ENCODE assay signal across 17 mouse cellular contexts in genomic region chr11:33195531-33196446, GRCm38 (mm10). TPM values are rescaled to one million over a fixed set of nuclear protein-coding genes. Genes with fewer than 3 reads are reported as not detected.
DNase-seq lines count a peak whose midpoint lies in the region; ATAC-seq and TF ChIP-seq lines count a peak whose summit lies in the region.
"Had no signal": no experiment of that assay in that cellular context is flagged by ENCODE, and none has a peak within 500 bp of the region (broad histone marks: within the 10 kb centered on the region; RNA-seq: fewer than 3 reads in every experiment).

No protein-coding gene starts in this region.

- TF ChIP-seq CTCF in cerebellum, adult 2 months (IDR thresholded peaks at IDR 0.05; ENCODE audit: borderline replicate concordance, insufficient read depth, low read depth, low read length), result no peak

- H3K27ac ChIP-seq in cerebellum, adult 2 months (ENCODE audit: insufficient read depth, low read length), result no peak overlapping the region
- no peak overlapping the region for H3K27ac ChIP-seq in liver, embryonic 11.5 days (ENCODE audit: low read depth, low read length)
- no peak overlapping the region for H3K27ac ChIP-seq in hindbrain, embryonic 11.5 days (ENCODE audit: low read depth, low read length)
- H3K27ac ChIP-seq in midbrain, embryonic 13.5 days, result no peak overlapping the region
- H3K27ac ChIP-seq: heart, embryonic 13.5 days; macrophage had no signal

- no peak overlapping the region for H3K4me3 ChIP-seq in cerebellum, adult 2 months (replicated peaks; ENCODE audit: insufficient read depth, low read depth, low read length)
- H3K4me3 ChIP-seq in liver, embryonic 11.5 days (ENCODE audit: low read depth, low read length), result no peak overlapping the region
- no peak overlapping the region for H3K4me3 ChIP-seq in hindbrain, embryonic 11.5 days (ENCODE audit: low read depth, low read length)
- H3K4me3 ChIP-seq in midbrain, embryonic 13.5 days (replicated peaks), result no peak overlapping the region
- H3K4me3 ChIP-seq: heart, embryonic 13.5 days had no signal

- no peak overlapping the region for H3K9ac ChIP-seq in liver, embryonic 11.5 days (ENCODE audit: low read depth, low read length)
- H3K9ac ChIP-seq in hindbrain, embryonic 11.5 days (ENCODE audit: low read depth, low read length), result no peak overlapping the region
- no peak overlapping the region for H3K9ac ChIP-seq in midbrain, embryonic 13.5 days (replicated peaks)
- H3K9ac ChIP-seq: heart, embryonic 13.5 days had no signal

- no peaks in the 10 kb centered on the region for H3K9me3 ChIP-seq in liver, embryonic 11.5 days (ENCODE audit: control insufficient read depth, low read length)
- H3K9me3 ChIP-seq in hindbrain, embryonic 11.5 days (ENCODE audit: control insufficient read depth, low read length), result no peaks in the 10 kb centered on the region
- peaks cover 12% of the 10 kb centered on the region; the same call in 1 of the 2 replicates for H3K9me3 ChIP-seq in midbrain, embryonic 13.5 days

- H3K27me3 ChIP-seq in cerebellum, adult 2 months (ENCODE audit: control insufficient read depth, insufficient read depth, low read length), result peaks cover 3% of the 10 kb centered on the region; the same call in 1 of the 2 replicates
- H3K27me3 ChIP-seq in liver, embryonic 11.5 days (replicated peaks; ENCODE audit: control insufficient read depth, insufficient read depth, low read length), result peaks cover 92% of the 10 kb centered on the region
- H3K27me3 ChIP-seq in hindbrain, embryonic 11.5 days (ENCODE audit: control insufficient read depth, insufficient read depth, low read length), result peaks cover 84% of the 10 kb centered on the region
- peaks cover 89% of the 10 kb centered on the region for H3K27me3 ChIP-seq in midbrain, embryonic 13.5 days

- H3K4me1 ChIP-seq in cerebellum, adult 2 months (ENCODE audit: control insufficient read depth, insufficient read depth, low read length), result no peaks in the 10 kb centered on the region
- peaks cover 3% of the 10 kb centered on the region; the same call in 1 of the 2 replicates for H3K4me1 ChIP-seq in liver, embryonic 11.5 days (replicated peaks; ENCODE audit: control insufficient read depth, insufficient read depth, low read length)
- H3K4me1 ChIP-seq in hindbrain, embryonic 11.5 days (replicated peaks; ENCODE audit: control insufficient read depth, insufficient read depth, low read length), result peaks cover 8% of the 10 kb centered on the region
- H3K4me1 ChIP-seq in midbrain, embryonic 13.5 days (replicated peaks), result peaks cover 23% of the 10 kb centered on the region

- H3K36me3 ChIP-seq in liver, embryonic 11.5 days (ENCODE audit: control insufficient read depth, insufficient read depth, low read length), result no peaks in the 10 kb centered on the region
- H3K36me3 ChIP-seq in hindbrain, embryonic 11.5 days (ENCODE audit: control insufficient read depth, insufficient read depth, low read length), result no peaks in the 10 kb centered on the region
- no peaks in the 10 kb centered on the region for H3K36me3 ChIP-seq in midbrain, embryonic 13.5 days
- H3K36me3 ChIP-seq: heart, embryonic 13.5 days had no signal

- peak; percentile 36 for DNase-seq in cerebellum, adult 9-10 months
- no peak for DNase-seq in cerebellum, adult 2 months
- DNase-seq in liver, embryonic 11.5 days (ENCODE audit: low spot score), result peak; percentile 37
- no peak for DNase-seq in liver
- DNase-seq in hindbrain, embryonic 11.5 days (ENCODE audit: low spot score), result peak; percentile 58
- no peak for DNase-seq in right cerebral cortex, postnatal 14 days
- DNase-seq: adrenal gland, postnatal 25 days; kidney, adult 9 months; lung, adult 18-20 months; thymus, adult 2 months had no signal

- no peak for ATAC-seq in liver, embryonic 11.5 days (replicated peaks; ENCODE audit: low FRiP score)
- ATAC-seq in hindbrain, embryonic 11.5 days (ENCODE audit: low FRiP score), result peak; percentile 39; the same call in 1 of the 2 replicates
- peak; percentile 41; the same call in 1 of the 2 replicates for ATAC-seq in midbrain, embryonic 13.5 days
- no peak for ATAC-seq in frontal cortex, adult (ENCODE audit: low TSS enrichment)

- H3K4me2 ChIP-seq in liver, embryonic 11.5 days, result no peak overlapping the region
- no peak overlapping the region for H3K4me2 ChIP-seq in hindbrain, embryonic 11.5 days (replicated peaks; ENCODE audit: low read depth, low read length)
- H3K4me2 ChIP-seq in midbrain, embryonic 13.5 days (replicated peaks), result no peak overlapping the region
- H3K4me2 ChIP-seq: heart, embryonic 13.5 days had no signal

- WGBS in cerebellum, adult 2 months, result 26% methylated on average over 25 of the region's 25 CpGs
- WGBS in liver, embryonic 11.5 days, result 6% methylated on average over 25 of the region's 25 CpGs
- 3% methylated on average over 25 of the region's 25 CpGs for WGBS in hindbrain, embryonic 11.5 days
- 3% methylated on average over 25 of the region's 25 CpGs for WGBS in midbrain, embryonic 13.5 days

- no peak for TF ChIP-seq POLR2A in cerebellum, adult 2 months (IDR thresholded peaks at IDR 0.05; ENCODE audit: borderline replicate concordance, insufficient read depth, low read length)

RNA-seq across cellular contexts. Expression of gene Tlx3, which starts 7.6 kb away (rescaled TPM):
- 12.4 and 14.3 TPM in 2 replicates for polyA plus RNA-seq in cerebellum, adult 2 months (2012; rRNA removed)
- not detected in 2 replicates for polyA plus RNA-seq in liver, embryonic 11.5 days (2014; fragmentation: Nextera tagmentation; extraction: Ambion mirVana)
- polyA plus RNA-seq in hindbrain, embryonic 11.5 days (2014; fragmentation: Nextera tagmentation; extraction: Ambion mirVana), result 12.9 and 19.0 TPM in 2 replicates
- polyA plus RNA-seq in midbrain, embryonic 13.5 days (2015; fragmentation: Nextera tagmentation; extraction: Ambion mirVana), result 1.3 and 1.8 TPM in 2 replicates
- polyA plus RNA-seq: gonadal fat pad, adult 2 months; heart, embryonic 13.5 days; large intestine, adult 2 months; macrophage; stomach, embryonic 14.5 days had no signal

RNA-seq across cellular contexts. Expression of gene Npm1, which starts 32.8 kb away (rescaled TPM):
- polyA plus RNA-seq in cerebellum, adult 2 months (2012; rRNA removed), result 255 and 267 TPM in 2 replicates
- 1,827 and 1,921 TPM in 2 replicates for polyA plus RNA-seq in liver, embryonic 11.5 days (2014; fragmentation: Nextera tagmentation; extraction: Ambion mirVana)
- polyA plus RNA-seq in hindbrain, embryonic 11.5 days (2014; fragmentation: Nextera tagmentation; extraction: Ambion mirVana), result 962 and 974 TPM in 2 replicates
- polyA plus RNA-seq in midbrain, embryonic 13.5 days (2015; fragmentation: Nextera tagmentation; extraction: Ambion mirVana), result 592 and 605 TPM in 2 replicates

RNA-seq across cellular contexts. Expression of gene Fgf18, which starts 48.6 kb away (rescaled TPM):
- 5.4 and 7.2 TPM in 2 replicates for polyA plus RNA-seq in cerebellum, adult 2 months (2012; rRNA removed)
- 0.56 and 0.90 TPM in 2 replicates for polyA plus RNA-seq in liver, embryonic 11.5 days (2014; fragmentation: Nextera tagmentation; extraction: Ambion mirVana)
- 6.4 and 8.1 TPM in 2 replicates for polyA plus RNA-seq in hindbrain, embryonic 11.5 days (2014; fragmentation: Nextera tagmentation; extraction: Ambion mirVana)
- polyA plus RNA-seq in midbrain, embryonic 13.5 days (2015; fragmentation: Nextera tagmentation; extraction: Ambion mirVana), result 3.5 and 3.6 TPM in 2 replicates
- polyA plus RNA-seq: macrophage had no signal

Comparison
In these comparisons a context has a peak if more than half of its experiments do, and no peak if none do; other contexts are left out.
1. DNase-seq: peak in cerebellum, adult 9-10 months (single experiment), liver, embryonic 11.5 days (single experiment) and hindbrain, embryonic 11.5 days (single experiment); none in cerebellum, adult 2 months (0 of 2), liver (single experiment) and right cerebral cortex, postnatal 14 days (single experiment).
2. ATAC-seq: peak in hindbrain, embryonic 11.5 days (single experiment) and midbrain, embryonic 13.5 days (single experiment); none in liver, embryonic 11.5 days (single experiment) and frontal cortex, adult (single experiment).